Mouse (Mus musculus) cerebellum, adult 2 months (tissue): Measurements from ENCODE around the gene Klrb1b.

ENCODE experiments used
- CTCF ChIP-seq: fragments of 200-500 bp; IDR thresholded peaks from 2 replicates; pipeline ENCODE4 v1.5.1; 2011; ENCODE audit warnings: low read depth, mild to moderate bottlenecking, control low read depth, low read length, moderate library complexity, borderline replicate concordance; ENCODE audit not compliant: insufficient read depth
- POLR2A ChIP-seq: fragments of 200-500 bp; IDR thresholded peaks from 2 replicates; pipeline ENCODE4 v1.6.1; 2011; ENCODE audit warnings: low read length, control low read depth, borderline replicate concordance; ENCODE audit not compliant: insufficient read depth

DNA sequence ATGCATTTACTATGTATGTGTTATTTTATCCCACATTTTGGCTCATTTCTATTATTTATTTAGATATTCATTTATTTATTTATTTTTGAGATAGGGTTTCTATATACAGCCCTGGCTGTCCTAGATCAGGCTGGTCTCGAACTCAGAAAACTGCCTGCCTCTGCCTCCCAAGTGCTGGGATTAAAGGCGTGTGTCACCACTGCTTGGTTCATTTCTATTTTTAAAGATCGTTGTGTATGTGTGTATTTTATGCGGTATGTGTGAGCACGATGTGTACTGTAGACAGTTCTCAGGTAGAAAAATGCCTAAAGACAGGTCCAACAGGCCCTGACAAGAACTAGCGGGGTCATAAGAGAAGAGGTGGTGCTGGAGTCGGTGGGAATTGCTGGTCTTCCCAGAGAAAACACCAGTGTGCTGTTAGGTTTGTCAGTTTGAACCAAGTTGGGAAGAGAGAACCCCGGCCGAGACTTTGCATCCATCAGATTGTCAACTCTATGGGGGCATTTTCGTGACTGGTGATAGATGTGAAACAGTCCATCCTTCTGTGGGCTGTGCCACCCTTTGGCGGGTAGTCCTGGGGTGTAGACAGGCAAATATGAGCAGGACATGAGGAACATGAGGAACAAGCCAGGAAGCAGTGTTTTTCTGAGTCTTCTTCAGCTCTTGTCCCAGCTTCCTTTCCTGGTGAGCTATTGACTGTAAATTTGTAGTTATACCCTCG, 28.8 kb downstream of the Klrb1b start:
- TF ChIP-seq CTCF (no peak), POLR2A (no peak)
